Mouse (Mus musculus) MEL (cell line): ENCODE measurements around the gene Casp2. TPM values are rescaled to one million over a fixed set of nuclear protein-coding genes. Genes with fewer than 3 reads are reported as not detected.

ENCODE experiments used
- DNase-seq: peaks from one replicate; pipeline ENCODE4 v3.0.0; 2011; ENCODE audit warnings: low read depth, low spot score
- H3K27ac ChIP-seq: 2 replicates; pipeline ENCODE4 v1.5.1; 2012; ENCODE audit warnings: low read depth, mild to moderate bottlenecking, control low read depth, low read length, moderate library complexity; ENCODE audit not compliant: control insufficient read depth
- H3K27me3 ChIP-seq, 2 experiments: fragments of 150-350 bp in 1 of 2; sonication (generic) in 1 of 2; 2 replicates each; pipeline ENCODE4 v1.6.1; 2012; ENCODE audit warnings: low read length in 2 of 2, mild to moderate bottlenecking in 2 of 2, improper control_type of control experiment in 1 of 2, moderate library complexity in 1 of 2; ENCODE audit not compliant: insufficient read depth in 2 of 2, control insufficient read depth in 1 of 2
- H3K36me3 ChIP-seq, 2 experiments: 2 replicates each; pipeline ENCODE4 v1.6.1; 2012 to 2014; ENCODE audit warnings: low read length in 2 of 2, improper control_type of control experiment in 1 of 2, inconsistent platforms in 1 of 2, mild to moderate bottlenecking in 1 of 2; ENCODE audit not compliant: insufficient read depth in 2 of 2, control insufficient read depth in 1 of 2
- H3K4me1 ChIP-seq, 2 experiments: fragments of 150-350 bp in 1 of 2; sonication (generic) in 1 of 2; 2 replicates each; pipeline ENCODE4 v1.6.1; 2012; ENCODE audit warnings: low read length in 2 of 2, improper control_type of control experiment in 1 of 2, mild to moderate bottlenecking in 1 of 2; ENCODE audit not compliant: insufficient read depth in 2 of 2, control insufficient read depth in 1 of 2
- H3K4me3 ChIP-seq, 2 experiments: fragments of 150-350 bp in 1 of 2; sonication (generic) in 1 of 2; 2 replicates each; pipeline ENCODE4 v1.5.1; 2012; ENCODE audit warnings: low read depth in 2 of 2, low read length in 2 of 2, mild to moderate bottlenecking in 2 of 2, moderate library complexity in 2 of 2, control low read depth in 1 of 2, improper control_type of control experiment in 1 of 2; ENCODE audit not compliant: control insufficient read depth in 1 of 2, insufficient read depth in 1 of 2
- H3K79me2 ChIP-seq: 2 replicates; pipeline ENCODE4 v1.6.1; 2012; ENCODE audit warnings: mild to moderate bottlenecking, low read length, moderate library complexity; ENCODE audit not compliant: control insufficient read depth, poor library complexity, insufficient read depth
- H3K9ac ChIP-seq: 2 replicates; pipeline ENCODE4 v1.6.1; 2012; ENCODE audit warnings: low read depth, mild to moderate bottlenecking, control low read depth, low read length, moderate library complexity; ENCODE audit not compliant: control insufficient read depth, poor library complexity, severe bottlenecking
- H3K9me3 ChIP-seq: fragments of 150-350 bp; sonication (generic); replicated peaks from 2 replicates; pipeline ENCODE4 v1.6.1; 2012; ENCODE audit warnings: mild to moderate bottlenecking, low read length, improper control_type of control experiment, moderate library complexity; ENCODE audit not compliant: insufficient read depth
- CHD1 ChIP-seq: IDR thresholded peaks from 2 replicates; pipeline ENCODE4 v1.6.1; 2012; ENCODE audit warnings: low read depth, mild to moderate bottlenecking, inconsistent platforms, low read length, improper control_type of control experiment
- CTCF ChIP-seq, 3 experiments: IDR thresholded peaks in 2 of 3; conservative IDR thresholded peaks in 1 of 3; 2 replicates each; pipeline ENCODE4 v1.5.1; 2011 to 2012; ENCODE audit warnings: low read length in 3 of 3, low read depth in 2 of 3, mild to moderate bottlenecking in 2 of 3, improper control_type of control experiment in 1 of 3, inconsistent platforms in 1 of 3, mixed read lengths in 1 of 3, moderate library complexity in 1 of 3; ENCODE audit not compliant: control insufficient read depth in 1 of 3, insufficient read depth in 1 of 3, poor library complexity in 1 of 3, severe bottlenecking in 1 of 3
- ELF1 ChIP-seq: IDR thresholded peaks from 2 replicates; pipeline ENCODE4 v1.6.1; 2014; ENCODE audit warnings: low read depth, mild to moderate bottlenecking, inconsistent platforms, low read length, improper control_type of control experiment, moderate library complexity
- EP300 ChIP-seq, 2 experiments: IDR thresholded peaks; 2 replicates each; pipeline ENCODE4 v1.6.1; 2011; ENCODE audit warnings: improper control_type of control experiment in 2 of 2, low read length in 2 of 2, low read depth in 1 of 2, mild to moderate bottlenecking in 1 of 2
- GABPA ChIP-seq: IDR thresholded peaks from 2 replicates; pipeline ENCODE4 v1.6.1; 2012; ENCODE audit warnings: low read depth, mild to moderate bottlenecking, inconsistent platforms, low read length, improper control_type of control experiment, moderate library complexity
- HCFC1 ChIP-seq: IDR thresholded peaks from 2 replicates; pipeline ENCODE4 v1.6.1; 2012; ENCODE audit warnings: low read depth, mild to moderate bottlenecking, inconsistent platforms, low read length, improper control_type of control experiment, moderate library complexity
- JUND ChIP-seq: IDR thresholded peaks from 2 replicates; pipeline ENCODE4 v1.6.1; 2011; ENCODE audit warnings: low read depth, mild to moderate bottlenecking, improper control_type of control experiment, low read length
- MAFK ChIP-seq: IDR thresholded peaks from 2 replicates; pipeline ENCODE4 v1.6.1; 2011; ENCODE audit warnings: low read depth, mild to moderate bottlenecking, low read length, improper control_type of control experiment, borderline replicate concordance
- MAX ChIP-seq: IDR thresholded peaks from 2 replicates; pipeline ENCODE4 v1.6.1; 2011; ENCODE audit warnings: low read length, improper control_type of control experiment
- MAZ ChIP-seq: IDR thresholded peaks from 2 replicates; pipeline ENCODE4 v1.6.1; 2012; ENCODE audit warnings: low read depth, mild to moderate bottlenecking, inconsistent platforms, low read length, improper control_type of control experiment
- MEF2A ChIP-seq: IDR thresholded peaks from 2 replicates; pipeline ENCODE4 v1.6.1; 2014; ENCODE audit warnings: low read depth, mild to moderate bottlenecking, inconsistent platforms, low read length, improper control_type of control experiment; ENCODE audit not compliant: poor library complexity, insufficient replicate concordance, severe bottlenecking; ENCODE audit errors: extremely low read depth
- MXI1 ChIP-seq: IDR thresholded peaks from 2 replicates; pipeline ENCODE4 v1.6.1; 2011; ENCODE audit warnings: mild to moderate bottlenecking, low read depth, low read length, improper control_type of control experiment
- NRF1 ChIP-seq: IDR thresholded peaks from 2 replicates; pipeline ENCODE4 v1.6.1; 2014; ENCODE audit warnings: low read depth, mild to moderate bottlenecking, inconsistent platforms, low read length, improper control_type of control experiment, moderate library complexity; ENCODE audit not compliant: poor library complexity, insufficient read depth, severe bottlenecking
- POLR2A ChIP-seq, 2 experiments: IDR thresholded peaks; 2 replicates each; pipeline ENCODE4 v1.6.1; 2011 to 2012; ENCODE audit warnings: low read length in 2 of 2, mild to moderate bottlenecking in 2 of 2, control low read depth in 1 of 2, improper control_type of control experiment in 1 of 2, low read depth in 1 of 2, moderate library complexity in 1 of 2; ENCODE audit not compliant: control insufficient read depth in 1 of 2, insufficient read depth in 1 of 2, poor library complexity in 1 of 2
- POLR2AphosphoS2 ChIP-seq: IDR thresholded peaks from 2 replicates; pipeline ENCODE4 v1.6.1; 2011; ENCODE audit warnings: low read length, improper control_type of control experiment
- POLR2AphosphoS5 ChIP-seq: IDR thresholded peaks from 2 replicates; pipeline ENCODE4 v1.6.1; 2012; ENCODE audit warnings: low read depth, borderline replicate concordance, mild to moderate bottlenecking, inconsistent platforms, low read length, moderate library complexity, mixed read lengths
- RAD21 ChIP-seq: IDR thresholded peaks from 2 replicates; pipeline ENCODE4 v1.6.1; 2011; ENCODE audit warnings: mild to moderate bottlenecking, low read depth, low read length, improper control_type of control experiment
- RCOR1 ChIP-seq: IDR thresholded peaks from 2 replicates; pipeline ENCODE4 v1.6.1; 2012; ENCODE audit warnings: low read depth, mild to moderate bottlenecking, inconsistent platforms, low read length, improper control_type of control experiment
- TAL1 ChIP-seq: IDR thresholded peaks from 2 replicates; pipeline ENCODE4 v1.6.1; 2012; ENCODE audit warnings: mild to moderate bottlenecking, inconsistent platforms, low read length, moderate library complexity, mixed read lengths
- TBP ChIP-seq: IDR thresholded peaks from 2 replicates; pipeline ENCODE4 v1.8.0; 2011; ENCODE audit warnings: low read depth, low read length, improper control_type of control experiment
- TCF12 ChIP-seq: IDR thresholded peaks from 2 replicates; pipeline ENCODE4 v1.6.1; 2014; ENCODE audit warnings: low read depth, mild to moderate bottlenecking, inconsistent platforms, low read length, improper control_type of control experiment, moderate library complexity
- USF2 ChIP-seq, 2 experiments: IDR thresholded peaks; 2 replicates each; pipeline ENCODE4 v1.6.1; 2011 to 2012; ENCODE audit warnings: improper control_type of control experiment in 2 of 2, low read length in 2 of 2, borderline replicate concordance in 1 of 2, inconsistent platforms in 1 of 2, low read depth in 1 of 2, mild to moderate bottlenecking in 1 of 2; ENCODE audit not compliant: insufficient read depth in 1 of 2
- ZMIZ1 ChIP-seq: IDR thresholded peaks from 2 replicates; pipeline ENCODE4 v1.6.1; 2012; ENCODE audit warnings: low read depth, mild to moderate bottlenecking, inconsistent platforms, low read length, improper control_type of control experiment, moderate library complexity
- ZNF384 ChIP-seq: IDR thresholded peaks from 2 replicates; pipeline ENCODE4 v1.6.1; 2012; ENCODE audit warnings: low read depth, mild to moderate bottlenecking, inconsistent platforms, low read length, improper control_type of control experiment
- polyA plus RNA-seq, 2 experiments: library from polyadenylated mRNA; stranded (reverse) in 1 of 2; unstranded in 1 of 2; fragments of >175 nt in 1 of 2; fragments of >200 nt in 1 of 2; gene quantifications; 2 replicates each; pipeline versions ENCODE4 v1.2.1 to v1.2.4; 2012; ENCODE audit warnings: low replicate concordance in 2 of 2, low read depth in 1 of 2; ENCODE audit not compliant: insufficient read length in 2 of 2, insufficient read depth in 1 of 2, missing spikeins in 1 of 2
- total RNA-seq: library from RNA; depleted of rRNA; stranded (reverse); fragments of 300-350 nt; gene quantifications from 2 replicates; pipeline ENCODE4 v1.2.3, GENCODE M21; 2012

The Casp2 gene
- total and polyA plus RNA-seq, 3 experiments = 21.3 to 42.3 TPM; not detected in 1

DNA sequence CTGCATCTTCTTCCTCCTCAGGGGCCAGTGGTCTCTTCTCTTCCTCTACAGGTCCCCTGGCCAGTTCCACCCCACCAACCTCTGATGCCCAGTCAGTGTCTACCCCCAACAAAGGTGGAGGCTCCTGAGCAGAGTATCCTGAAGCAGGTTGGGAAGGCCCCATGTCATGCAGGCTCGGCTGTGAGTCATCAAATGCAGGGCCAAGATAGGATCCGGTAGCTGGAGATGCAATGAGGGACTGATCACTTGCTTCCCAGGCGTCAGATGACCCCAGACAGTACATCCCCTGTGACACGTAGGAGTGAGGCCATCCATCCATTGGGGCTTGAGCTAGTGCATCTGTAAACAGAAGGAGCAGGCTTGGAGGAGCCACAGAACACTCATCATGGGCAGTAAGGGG lies 53.5 kb downstream of the Casp2 start:
- no peak overlapping the region for H3K27ac ChIP-seq
- peaks cover 0 to 1% of the 10 kb centered on the region in 2 experiments; a peak in 1 of 4 replicates for H3K27me3 ChIP-seq
- H3K4me3 ChIP-seq = no peak overlapping the region
- TF ChIP-seq POLR2AphosphoS5 = no peak
- TF ChIP-seq RAD21 = no peak
- no peak for TF ChIP-seq ZNF384
- TF ChIP-seq ELF1 = no peak
- TF ChIP-seq NRF1 = no peak
- no peak for TF ChIP-seq MXI1
- TF ChIP-seq MAX = no peak
- no peaks in the 10 kb centered on the region for H3K9me3 ChIP-seq
- H3K4me1 ChIP-seq = peaks cover 0 to 7% of the 10 kb centered on the region in 2 experiments; a peak in 1 of 4 replicates
- H3K9ac ChIP-seq = no peak overlapping the region
- DNase-seq = no peak
- no peaks in the 10 kb centered on the region for H3K79me2 ChIP-seq
- H3K36me3 ChIP-seq = peaks cover 0 to 4% of the 10 kb centered on the region in 2 experiments; a peak in 2 of 4 replicates

DNA sequence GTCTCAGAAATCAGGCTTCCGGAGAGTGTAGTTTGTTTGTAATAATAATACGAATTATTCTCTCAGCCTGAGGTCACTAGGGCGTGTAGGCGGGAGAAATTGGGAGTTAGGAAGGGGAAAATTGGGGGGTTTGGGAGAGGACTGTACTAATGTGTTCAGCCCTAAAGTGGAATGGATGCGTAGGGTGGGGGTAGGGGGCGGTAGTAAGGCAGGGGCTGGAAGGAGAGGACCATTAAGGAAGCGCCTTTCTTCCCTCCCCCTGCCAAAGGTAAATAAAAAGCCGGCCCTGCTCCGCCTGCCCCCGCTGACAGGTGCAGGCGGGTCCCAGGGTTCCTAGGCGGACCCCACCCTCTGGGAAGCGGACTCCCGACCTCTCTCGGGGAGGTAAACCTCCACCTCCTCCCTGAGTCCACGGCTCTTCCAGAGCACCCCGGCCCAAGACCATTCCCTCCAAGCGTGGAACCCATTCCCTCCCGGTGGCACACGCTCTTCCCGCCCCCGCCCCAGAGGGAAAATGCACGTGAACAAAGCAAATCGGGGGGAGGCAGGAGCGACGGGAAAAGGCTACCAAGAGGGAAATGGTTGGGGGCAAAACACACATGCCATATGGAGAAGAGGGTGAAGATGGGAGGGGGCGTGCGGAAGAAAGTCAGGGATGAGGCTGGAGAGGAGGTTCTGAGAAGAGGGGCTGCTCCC lies 58.7 kb downstream of the Casp2 start:
- TF ChIP-seq MAZ (no peak), GABPA (no peak), USF2 (IDR thresholded peaks at IDR 0.05; ENCODE audit: borderline replicate concordance in 1 of 2, insufficient read depth in 1 of 2, low read depth in 1 of 2, low read length in 2 of 2) (no peak), CTCF (IDR thresholded peaks at IDR 0.05 in 2 of 3, conservative IDR thresholded peaks at IDR 0.05 in 1 of 3; ENCODE audit: control insufficient read depth in 1 of 3, insufficient read depth in 1 of 3, low read depth in 2 of 3, low read length in 3 of 3, poor library complexity in 1 of 3, severe bottlenecking in 1 of 3) (no peak), TCF12 (no peak), ZMIZ1 (no peak), POLR2AphosphoS5 (no peak)
- Histone ChIP-seq H3K27me3 (peaks cover 0 to 1% of the 10 kb centered on the region in 2 experiments; a peak in 1 of 4 replicates), H3K9ac (no peak overlapping the region), H3K36me3 (peaks cover 0 to 23% of the 10 kb centered on the region in 2 experiments; a peak in 2 of 4 replicates), H3K9me3 (no peaks in the 10 kb centered on the region), H3K4me1 (peaks cover 2 to 18% of the 10 kb centered on the region in 2 experiments; a peak in 3 of 4 replicates), H3K4me3 (no peak overlapping the region), H3K79me2 (no peaks in the 10 kb centered on the region), H3K27ac (no peak overlapping the region)
- no peak for DNase-seq

DNA sequence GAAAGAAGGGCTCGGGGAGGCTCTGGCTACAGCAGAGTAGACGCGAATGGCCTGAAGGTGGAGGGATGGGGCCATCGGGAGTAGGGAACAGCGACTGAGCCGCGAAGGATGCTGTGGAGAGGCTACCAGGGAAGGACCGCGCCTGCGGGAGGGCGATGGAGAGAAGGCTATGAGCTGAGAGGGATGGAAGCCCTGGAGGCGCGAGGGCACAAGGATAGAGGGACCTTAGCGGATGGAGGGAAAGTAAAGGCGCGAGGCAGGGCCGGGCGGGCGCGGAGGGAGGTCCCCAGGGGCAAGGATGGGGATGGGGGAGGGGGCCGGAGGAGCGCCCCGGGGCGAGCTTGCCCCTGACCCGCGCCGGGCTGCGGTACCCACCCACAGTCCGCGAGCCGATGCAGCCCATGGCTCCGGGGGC lies 59.3 kb downstream of the Casp2 start:
- no peaks in the 10 kb centered on the region for H3K79me2 ChIP-seq
- no peak overlapping the region for H3K27ac ChIP-seq
- no peak overlapping the region for H3K9ac ChIP-seq
- no peaks in the 10 kb centered on the region for H3K9me3 ChIP-seq
- peaks cover 2 to 22% of the 10 kb centered on the region in 2 experiments for H3K4me1 ChIP-seq
- H3K27me3 ChIP-seq = peaks cover 0 to 1% of the 10 kb centered on the region in 2 experiments; a peak in 1 of 4 replicates
- DNase-seq = no peak
- H3K4me3 ChIP-seq = no peak overlapping the region
- H3K36me3 ChIP-seq = peaks cover 0 to 28% of the 10 kb centered on the region in 2 experiments; a peak in 2 of 4 replicates
- TF ChIP-seq RCOR1 = no peak
- no peak for TF ChIP-seq MXI1
- TF ChIP-seq POLR2A (IDR thresholded peaks at IDR 0.05; ENCODE audit: control insufficient read depth in 1 of 2, insufficient read depth in 1 of 2, low read depth in 1 of 2, low read length in 2 of 2, poor library complexity in 1 of 2) = no peak
- TF ChIP-seq MAFK = no peak
- no peak for TF ChIP-seq CHD1
- TF ChIP-seq MEF2A = no peak
- TF ChIP-seq EP300 (IDR thresholded peaks at IDR 0.05; ENCODE audit: low read depth in 1 of 2, low read length in 2 of 2) = no peak
- no peak for TF ChIP-seq ZMIZ1
- no peak for TF ChIP-seq TBP
- no peak for TF ChIP-seq POLR2AphosphoS5
- TF ChIP-seq ELF1 = no peak
- TF ChIP-seq TCF12 = no peak
- TF ChIP-seq MAX = no peak
- no peak for TF ChIP-seq HCFC1
- TF ChIP-seq TAL1 = no peak
- no peak for TF ChIP-seq POLR2AphosphoS2
- TF ChIP-seq JUND = no peak
